Mouse (Mus musculus) G1E (cell line): ENCODE data around the gene Trip11.

ENCODE experiments used
- CTCF ChIP-seq: IDR thresholded peaks from 2 replicates; pipeline ENCODE4 v1.5.1; 2012; ENCODE audit warnings: low read depth, low read length, inconsistent platforms, mixed read lengths
- POLR2AphosphoS5 ChIP-seq: IDR thresholded peaks from 2 replicates; pipeline ENCODE4 v1.6.1; 2012; ENCODE audit warnings: low read depth, low read length, inconsistent platforms; ENCODE audit not compliant: insufficient replicate concordance

GRCm38 (mm10) chr12:101893296-101893695 lies 19.8 kb downstream of the Trip11 start:
- TF ChIP-seq CTCF (no peak), POLR2AphosphoS5 (no peak)
